8 mouse cellular contexts compared by ENCODE assay signal in genomic region chr11:5445452-5445953, GRCm38 (mm10). TPM values are rescaled to one million over a fixed set of nuclear protein-coding genes. Genes with fewer than 3 reads are reported as not detected.
A peak's percentile ranks its signal among the peaks of the same experiment; 100 is the strongest.
DNase-seq lines count a peak whose midpoint lies in the region; ATAC-seq lines count a peak whose summit lies in the region.

No protein-coding gene starts in this region.

- peak overlapping the region; percentile 89 for H3K4me2 ChIP-seq in lung, embryonic 15.5 days
- H3K4me2 ChIP-seq in liver, embryonic 16.5 days (ENCODE audit: low read depth, low read length) = peak overlapping the region; percentile 100
- H3K4me2 ChIP-seq in stomach, embryonic 15.5 days = peak overlapping the region; percentile 93

- no peaks in the 10 kb centered on the region for H3K27me3 ChIP-seq in lung, embryonic 15.5 days
- peaks cover 11% of the 10 kb centered on the region for H3K27me3 ChIP-seq in liver, embryonic 16.5 days (ENCODE audit: control insufficient read depth, insufficient read depth, low read depth, low read length)
- H3K27me3 ChIP-seq in stomach, embryonic 15.5 days (replicated peaks) = no peaks in the 10 kb centered on the region

- 10% methylated on average over 11 of the region's 11 CpGs for WGBS in lung, embryonic 15.5 days
- WGBS in liver, embryonic 16.5 days (ENCODE audit: insufficient replicate concordance) = 14% methylated on average over 11 of the region's 11 CpGs
- WGBS in stomach, embryonic 15.5 days = 10% methylated on average over 11 of the region's 11 CpGs

- no peaks in the 10 kb centered on the region for H3K9me3 ChIP-seq in lung, embryonic 15.5 days
- H3K9me3 ChIP-seq in liver, embryonic 16.5 days (replicated peaks; ENCODE audit: control insufficient read depth, low read length) = no peaks in the 10 kb centered on the region
- H3K9me3 ChIP-seq in stomach, embryonic 15.5 days = no peaks in the 10 kb centered on the region

- peaks cover 37% of the 10 kb centered on the region for H3K4me1 ChIP-seq in lung, embryonic 15.5 days
- H3K4me1 ChIP-seq in liver, embryonic 16.5 days (ENCODE audit: control insufficient read depth, low read depth, low read length) = peaks cover 22% of the 10 kb centered on the region
- 0 out of 2 replicates have a peak, but pooled peaks cover 10% of the 10 kb centered on the region for H3K4me1 ChIP-seq in stomach, embryonic 15.5 days

- ATAC-seq in lung, embryonic 15.5 days (ENCODE audit: borderline replicate concordance, extremely low read depth, low FRiP score, low TSS enrichment) = peak; percentile 9; the same call in 1 of the 2 replicates
- ATAC-seq in granulocyte monocyte progenitor cell, adult 5-6 weeks (replicated peaks; ENCODE audit: poor library complexity, severe bottlenecking) = peak; percentile 71
- ATAC-seq in liver, embryonic 16.5 days (ENCODE audit: low read depth) = no peak; the same call in 1 of the 2 replicates
- ATAC-seq in stomach, embryonic 15.5 days (ENCODE audit: insufficient read depth, low FRiP score, low read depth) = peak; percentile 24; the same call in 1 of the 2 replicates

- H3K27ac ChIP-seq in lung, embryonic 15.5 days = peak overlapping the region; percentile 46
- H3K27ac ChIP-seq in liver, embryonic 16.5 days (ENCODE audit: low read length) = peak overlapping the region; percentile 53
- H3K27ac ChIP-seq in stomach, embryonic 15.5 days = peak overlapping the region; percentile 84

- DNase-seq in lung, postnatal 14 days = no peak
- no peak for DNase-seq in cerebellum, adult 11-12 months
- no peak for DNase-seq in right cerebral cortex, postnatal 14 days
- no peak for DNase-seq in layer of hippocampus, postnatal 25 days (ENCODE audit: extremely low spot score in 1 of 2, low spot score in 1 of 2)

- peak overlapping the region; percentile 56 for H3K9ac ChIP-seq in lung, embryonic 15.5 days
- peak overlapping the region; percentile 69 for H3K9ac ChIP-seq in liver, embryonic 16.5 days (ENCODE audit: low read depth, low read length)
- 0 out of 2 replicates have a peak overlapping the region, but pooled peaks have one; percentile 16 for H3K9ac ChIP-seq in stomach, embryonic 15.5 days

- peak overlapping the region; percentile 93 for H3K4me3 ChIP-seq in lung, embryonic 15.5 days
- H3K4me3 ChIP-seq in liver, embryonic 16.5 days (ENCODE audit: low read depth, low read length) = peak overlapping the region; percentile 77
- H3K4me3 ChIP-seq in stomach, embryonic 15.5 days (replicated peaks) = peak overlapping the region; percentile 85

- no peaks in the 10 kb centered on the region for H3K36me3 ChIP-seq in lung, embryonic 15.5 days
- no peaks in the 10 kb centered on the region for H3K36me3 ChIP-seq in liver, embryonic 16.5 days (ENCODE audit: control insufficient read depth, insufficient read depth)
- H3K36me3 ChIP-seq in stomach, embryonic 15.5 days = no peaks in the 10 kb centered on the region

RNA-seq across cellular contexts. Expression of gene Znrf3, which starts 0.9 kb away (rescaled TPM):
- polyA plus RNA-seq in lung, embryonic 15.5 days (2015; fragmentation: Nextera tagmentation; extraction: Ambion mirVana) = 14.7 and 15.8 TPM in 2 replicates
- total RNA-seq in granulocyte monocyte progenitor cell, adult 5-6 weeks (2014; fragmentation: Nextera tagmentation) = 6.4 and 8.6 TPM in 2 replicates
- 2.2 TPM in 2 replicates for total RNA-seq in granulocyte monocyte progenitor cell, adult 5-6 weeks (2017)
- polyA plus RNA-seq in liver, embryonic 16.5 days (2015; fragmentation: Nextera tagmentation; extraction: Ambion mirVana) = 2.9 and 3.1 TPM in 2 replicates
- 12.9 and 13.4 TPM in 2 replicates for polyA plus RNA-seq in stomach, embryonic 15.5 days (2015; fragmentation: Nextera tagmentation; extraction: Ambion mirVana)
- 10 to 100 TPM; 18.6 to 23.2 TPM for total RNA-seq in layer of hippocampus, postnatal 25 days (2021)

Comparison
In these comparisons a context has a peak if more than half of its experiments do, and no peak if none do; other contexts are left out.
1. H3K9ac ChIP-seq: peak in every context shown above with its lines; median percentile 69 in liver, embryonic 16.5 days; 56 in lung, embryonic 15.5 days; 16 in stomach, embryonic 15.5 days.